Mouse (Mus musculus) embryonic facial prominence, embryonic 11.5 days (tissue): Measurements from ENCODE around the gene Gm5751. TPM values are rescaled to one million over a fixed set of nuclear protein-coding genes. Genes with fewer than 3 reads are reported as not detected.
A peak's percentile ranks its signal among the peaks of the same experiment; 100 is the strongest.

Source experiments
- ATAC-seq: fragments of 200-750 bp; cut with Nextera tagmentation; replicated peaks from 2 replicates; pipeline ENCODE4 v1.8.0; 2017; ENCODE audit warnings: low read depth; ENCODE audit not compliant: insufficient number of reproducible peaks, low FRiP score, low TSS enrichment
- DNase-seq: peaks from one replicate; pipeline ENCODE4 v3.0.0-alpha.2; 2015; ENCODE audit warnings: low spot score
- H3K27ac ChIP-seq: fragments of 300-500 bp; sonication (generic); replicated peaks from 2 replicates; pipeline ENCODE4 v1.5.1; 2014; ENCODE audit warnings: mild to moderate bottlenecking, low read depth, low read length, control low read depth
- H3K27me3 ChIP-seq: fragments of 300-500 bp; sonication (generic); 2 replicates; pipeline ENCODE4 v1.6.1; 2014; ENCODE audit warnings: mild to moderate bottlenecking, low read length, moderate library complexity, mixed read lengths; ENCODE audit not compliant: control insufficient read depth, insufficient read depth
- H3K36me3 ChIP-seq: fragments of 300-500 bp; sonication (generic); replicated peaks from 2 replicates; pipeline ENCODE4 v1.6.1; 2014; ENCODE audit warnings: low read depth, mild to moderate bottlenecking, low read length, moderate library complexity, mixed read lengths; ENCODE audit not compliant: control insufficient read depth, insufficient read depth
- H3K4me1 ChIP-seq: fragments of 300-500 bp; sonication (generic); 2 replicates; pipeline ENCODE4 v1.6.1; 2014; ENCODE audit warnings: low read length, mixed read lengths; ENCODE audit not compliant: control insufficient read depth, insufficient read depth
- H3K4me2 ChIP-seq: fragments of 300-500 bp; sonication (generic); 2 replicates; pipeline ENCODE4 v1.6.1; 2014; ENCODE audit warnings: low read depth, mild to moderate bottlenecking, control low read depth, low read length, moderate library complexity
- H3K4me3 ChIP-seq: fragments of 300-500 bp; sonication (generic); 2 replicates; pipeline ENCODE4 v1.5.1; 2014; ENCODE audit warnings: low read depth, low read length, control low read depth
- H3K9ac ChIP-seq: fragments of 300-500 bp; sonication (generic); replicated peaks from 2 replicates; pipeline ENCODE4 v1.6.1; 2014; ENCODE audit warnings: mild to moderate bottlenecking, control low read depth, low read length
- H3K9me3 ChIP-seq: fragments of 300-500 bp; sonication (generic); replicated peaks from 2 replicates; pipeline ENCODE4 v1.6.1; 2016; ENCODE audit warnings: mild to moderate bottlenecking, low read length, inconsistent platforms, mixed read lengths; ENCODE audit not compliant: control insufficient read depth
- WGBS: fragments of 180-500 bp; shearing (Covaris S2); extraction: QIAGEN DNeasy Blood & Tissue Kit; methylation state at CpG from one replicate; pipeline ENCODE4 v1.1.7; 2014; 5-methylcytosine and 5-hydroxymethylcytosine counted together
- polyA plus RNA-seq: library from polyadenylated mRNA; unstranded; fragments of >200 nt; fragmentation: Nextera tagmentation; extraction: Ambion mirVana; gene quantifications from 2 replicates; pipeline ENCODE4 v1.2.1, GENCODE M21; 2014

Gene Gm5751
- polyA plus RNA-seq, 1 experiment from 2014 or later, result not detected

GRCm38 (mm10) chrX:8893182-8893651, 19.2 kb downstream of the Gm5751 start:
- Histone ChIP-seq H3K4me2 (peak overlapping the region; percentile 66), H3K9me3 (no peaks in the 10 kb centered on the region), H3K27ac (peak overlapping the region; percentile 56; the same call in 1 of the 2 replicates), H3K9ac (peak overlapping the region; percentile 69), H3K4me3 (peak overlapping the region; percentile 52), H3K27me3 (no peaks in the 10 kb centered on the region), H3K4me1 (no peaks in the 10 kb centered on the region), H3K36me3 (no peaks in the 10 kb centered on the region)
- ATAC-seq (peak; percentile 76), DNase-seq (peak; percentile 21)
- WGBS, result 12% methylated on average over 24 of the region's 42 CpGs

GRCm38 (mm10) chrX:8900823-8901222, 26.8 kb downstream of the Gm5751 start:
- ATAC-seq, result no peak
- Histone ChIP-seq H3K27me3 (no peaks in the 10 kb centered on the region), H3K4me3 (no peak overlapping the region), H3K4me2 (no peak overlapping the region), H3K4me1 (no peaks in the 10 kb centered on the region), H3K9me3 (no peaks in the 10 kb centered on the region), H3K9ac (no peak overlapping the region), H3K36me3 (no peaks in the 10 kb centered on the region), H3K27ac (no peak overlapping the region)
- 74% methylated on average over 4 of the region's 4 CpGs for WGBS
- DNase-seq, result no peak

- Histone ChIP-seq H3K27ac (no peak overlapping the region), H3K9me3 (no peaks in the 10 kb centered on the region), H3K4me1 (no peaks in the 10 kb centered on the region), H3K4me3 (no peak overlapping the region), H3K36me3 (no peaks in the 10 kb centered on the region), H3K27me3 (no peaks in the 10 kb centered on the region), H3K9ac (no peak overlapping the region), H3K4me2 (no peak overlapping the region)
- DNase-seq, result no peak
- ATAC-seq, result 0 out of 2 replicates have a peak, but pooled peaks have one; percentile 14
- WGBS, result 30% methylated on average over 7 of the region's 7 CpGs
Observed at GRCm38 (mm10) chrX:8901906-8902472, 27.9 kb downstream of the Gm5751 start.

DNA sequence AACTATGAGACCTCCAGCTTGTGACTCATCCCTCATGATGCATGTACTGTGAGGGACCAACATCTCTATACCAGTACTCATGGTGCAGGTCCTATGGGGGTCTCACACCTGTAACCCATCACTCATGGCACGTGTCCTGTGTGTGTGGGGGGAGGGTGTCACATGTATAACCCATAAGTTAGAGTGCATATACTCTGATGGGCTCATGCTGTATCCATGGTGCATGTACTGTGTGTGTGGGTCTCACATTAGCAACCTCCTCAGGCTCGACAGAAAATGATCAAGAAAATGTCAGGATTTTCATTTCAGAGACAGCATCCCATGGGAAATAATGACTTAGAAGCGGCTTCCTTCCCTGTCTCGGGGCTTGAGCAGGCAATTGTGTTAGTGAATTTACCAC, 47.0 kb downstream of the Gm5751 start:
- Histone ChIP-seq H3K9me3 (no peaks in the 10 kb centered on the region), H3K36me3 (no peaks in the 10 kb centered on the region), H3K4me2 (no peak overlapping the region), H3K4me1 (no peaks in the 10 kb centered on the region), H3K27me3 (no peaks in the 10 kb centered on the region), H3K9ac (no peak overlapping the region), H3K27ac (no peak overlapping the region), H3K4me3 (no peak overlapping the region)
- no peak for ATAC-seq
- no peak for DNase-seq
- 75% methylated on average over 4 of the region's 4 CpGs for WGBS

- no peak overlapping the region for H3K27ac ChIP-seq
- H3K4me2 ChIP-seq, result no peak overlapping the region
- H3K4me1 ChIP-seq, result no peaks in the 10 kb centered on the region
- H3K4me3 ChIP-seq, result no peak overlapping the region
- WGBS, result 56% methylated on average over 9 of the region's 9 CpGs
- DNase-seq, result no peak
- H3K27me3 ChIP-seq, result no peaks in the 10 kb centered on the region
- no peaks in the 10 kb centered on the region for H3K9me3 ChIP-seq
- no peak for ATAC-seq
- H3K9ac ChIP-seq, result no peak overlapping the region
- no peaks in the 10 kb centered on the region for H3K36me3 ChIP-seq
Observed at GRCm38 (mm10) chrX:8921813-8922607, 48.0 kb downstream of the Gm5751 start.

GRCm38 (mm10) chrX:8927308-8927707, 53.3 kb downstream of the Gm5751 start:
- WGBS, result 51% methylated on average over 4 of the region's 4 CpGs

More at GRCm38 (mm10) chrX:8927308-8927707, 53.3 kb downstream of the Gm5751 start:
- no peaks in the 10 kb centered on the region for H3K9me3 ChIP-seq
- DNase-seq (peak; percentile 1), ATAC-seq (no peak)
- H3K4me3 ChIP-seq, result no peak overlapping the region
- no peak overlapping the region for H3K9ac ChIP-seq
- H3K27ac ChIP-seq, result no peak overlapping the region
- no peaks in the 10 kb centered on the region for H3K4me1 ChIP-seq
- no peaks in the 10 kb centered on the region for H3K27me3 ChIP-seq
- no peak overlapping the region for H3K4me2 ChIP-seq
- H3K36me3 ChIP-seq, result no peaks in the 10 kb centered on the region

Other genes starting within 250 kb of the Gm5751 start
- not detected in 2 replicates for gene Ssxb8, start 183.4 kb upstream of the Gm5751 start, polyA plus RNA-seq
- gene Ssx9, start 125.8 kb upstream of the Gm5751 start, polyA plus RNA-seq, result not detected in 2 replicates
- not detected in 2 replicates for gene Ssxb5, start 70.6 kb upstream of the Gm5751 start, polyA plus RNA-seq
- not detected in 2 replicates for gene Gm6592, start 30.3 kb upstream of the Gm5751 start, polyA plus RNA-seq
- 5.5 and 5.8 TPM in 2 replicates for gene B630019K06Rik, start 18.1 kb downstream of the Gm5751 start, polyA plus RNA-seq
- not detected in 2 replicates for gene Fthl17b, start 88.7 kb downstream of the Gm5751 start, polyA plus RNA-seq
- not detected in 2 replicates for gene Fthl17c, start 102.3 kb downstream of the Gm5751 start, polyA plus RNA-seq
- gene Fthl17d, start 112.5 kb downstream of the Gm5751 start, polyA plus RNA-seq, result not detected in 2 replicates
- gene Fthl17e, start 159.2 kb downstream of the Gm5751 start, polyA plus RNA-seq, result not detected in 2 replicates
- not detected in 2 replicates for gene Fthl17f, start 188.8 kb downstream of the Gm5751 start, polyA plus RNA-seq
- not detected in 2 replicates for gene 4930402K13Rik, start 230.3 kb downstream of the Gm5751 start, polyA plus RNA-seq